Mouse (Mus musculus) CD4-positive naive resting alpha-beta T cell, adult 76 days (primary cell): Measurements from ENCODE around the gene Pou3f1. TPM values are rescaled to one million over a fixed set of nuclear protein-coding genes. Genes with fewer than 3 reads are reported as not detected.

Experiments used
- total RNA-seq: library from RNA; stranded (reverse); gene quantifications from one replicate; pipeline ENCODE4 v1.2.4, GENCODE M21; 2023

The Pou3f1 gene
- total RNA-seq = not detected

GRCm38 (mm10) chr4:124656518-124656853 is at the start of gene Pou3f1:
Gene Pou3f1, plus strand, starts transcription at chr4:124656807.

GRCm38 (mm10) chr4:124610703-124611102 is 45.9 kb upstream of the Pou3f1 start, which contains the start of gene 3100002H09Rik:
Gene 3100002H09Rik, minus strand, starts transcription at chr4:124610803.

GRCm38 (mm10) chr4:124693135-124693894 is 36.7 kb downstream of the Pou3f1 start, which contains the start of gene Utp11:
Gene Utp11, minus strand, starts transcription at chr4:124693600.

GRCm38 (mm10) chr4:124700248-124700971 is 43.8 kb downstream of the Pou3f1 start, which contains the start of gene Fhl3:
Gene Fhl3, plus strand, starts transcription at chr4:124700701.

Other genes with a start within 250 kb of the Pou3f1 start
- gene 3100002H09Rik, start 46.0 kb upstream of the Pou3f1 start, total RNA-seq = not detected
- 20.9 TPM for gene Utp11, start 36.8 kb downstream of the Pou3f1 start, total RNA-seq
- 15.2 TPM for gene Fhl3, start 43.9 kb downstream of the Pou3f1 start, total RNA-seq
- 54.8 TPM for gene Sf3a3, start 58.0 kb downstream of the Pou3f1 start, total RNA-seq
- gene Inpp5b, start 85.0 kb downstream of the Pou3f1 start, total RNA-seq = 80.5 TPM
- gene Mtf1, start 145.3 kb downstream of the Pou3f1 start, total RNA-seq = 33.3 TPM
- 127 TPM for gene Yrdc, start 193.9 kb downstream of the Pou3f1 start, total RNA-seq
- 16.8 TPM for gene 1110065P20Rik, start 194.4 kb downstream of the Pou3f1 start, total RNA-seq
- 2.7 TPM for gene Maneal, start 205.4 kb downstream of the Pou3f1 start, total RNA-seq
- not detected for gene Epha10, start 224.1 kb downstream of the Pou3f1 start, total RNA-seq